Mouse (Mus musculus) kidney, adult 8-10 months (tissue): ENCODE results near the gene Prss58.

ENCODE experiments used
- DNase-seq, 2 experiments: peaks; one replicate each; pipeline ENCODE4 v3.0.0; 2022

Gene Prss58

GRCm38 (mm10) chr6:40900287-40900686 lies at the start of gene Prss58:
Prss58 (minus strand) TSS chr6:40900387.
- no peak for DNase-seq

GRCm38 (mm10) chr6:40940457-40940856 lies 40.3 kb upstream of the Prss58 start, which contains the start of gene 1700074P13Rik:
1700074P13Rik (minus strand) TSS chr6:40940557.
- no peak for DNase-seq

- no peak for DNase-seq
These were observed 19.8 kb upstream of the Prss58 start for GRCm38 (mm10) chr6:40919954-40920353.

GRCm38 (mm10) chr6:40894716-40895115 lies 5.5 kb downstream of the Prss58 start:
- no peak for DNase-seq

- DNase-seq: peak in 1 of 2 experiments; percentile 39
These were observed 6.6 kb downstream of the Prss58 start for GRCm38 (mm10) chr6:40893577-40893976.

- DNase-seq: no peak
These were observed 8.4 kb downstream of the Prss58 start for GRCm38 (mm10) chr6:40891754-40892153.

GRCm38 (mm10) chr6:40890973-40891372 lies 9.2 kb downstream of the Prss58 start:
- DNase-seq: no peak

GRCm38 (mm10) chr6:40887394-40887793 lies 12.8 kb downstream of the Prss58 start, which contains the start of gene Moxd2:
Moxd2 (minus strand) TSS chr6:40887494.
- DNase-seq: no peak

- no peak for DNase-seq
These were observed 54.9 kb downstream of the Prss58 start for GRCm38 (mm10) chr6:40845283-40845682.
